Mouse (Mus musculus) frontal cortex, adult (tissue): ENCODE measurements around the gene Ppp2r5b.
A peak's percentile ranks its signal among the peaks of the same experiment; 100 is the strongest.

Experiments used
- ATAC-seq: cut with Nextera tagmentation; 2 replicates; pipeline ENCODE4 v1.9.2; 2017; ENCODE audit warnings: mild to moderate bottlenecking, moderate library complexity, mixed read lengths; ENCODE audit not compliant: low TSS enrichment

Gene Ppp2r5b

GRCm38 (mm10) chr19:6236053-6236441, 375 bp upstream of the Ppp2r5b start:
- peak; percentile 93 for ATAC-seq

- no peak for ATAC-seq
Measured at GRCm38 (mm10) chr19:6234337-6235083, 1.2 kb downstream of the Ppp2r5b start.

GRCm38 (mm10) chr19:6233647-6234046, 2.0 kb downstream of the Ppp2r5b start:
- no peak for ATAC-seq

GRCm38 (mm10) chr19:6231036-6231435, 4.6 kb downstream of the Ppp2r5b start:
- ATAC-seq = no peak

GRCm38 (mm10) chr19:6230411-6230810, 5.3 kb downstream of the Ppp2r5b start:
- ATAC-seq = no peak

- ATAC-seq = no peak
Measured at GRCm38 (mm10) chr19:6227864-6228263, 7.8 kb downstream of the Ppp2r5b start.

- no peak for ATAC-seq
Measured at GRCm38 (mm10) chr19:6226763-6227162, 8.9 kb downstream of the Ppp2r5b start.

GRCm38 (mm10) chr19:6226135-6226534, 9.5 kb downstream of the Ppp2r5b start, which contains the start of gene Gpha2:
Gpha2 (plus strand) TSS chr19:6226380.
- no peak for ATAC-seq

GRCm38 (mm10) chr19:6218606-6219005, 17.1 kb downstream of the Ppp2r5b start:
- no peak for ATAC-seq

- no peak for ATAC-seq
Measured at GRCm38 (mm10) chr19:6216046-6216705, 19.5 kb downstream of the Ppp2r5b start.

GRCm38 (mm10) chr19:6206716-6207115, 29.0 kb downstream of the Ppp2r5b start:
- ATAC-seq = no peak

GRCm38 (mm10) chr19:6204265-6204664, 31.4 kb downstream of the Ppp2r5b start:
- no peak for ATAC-seq

GRCm38 (mm10) chr19:6184131-6184530, 51.5 kb downstream of the Ppp2r5b start, which contains the start of gene Majin:
Majin (plus strand) TSS chr19:6184388.
- no peak for ATAC-seq

- ATAC-seq = peak; percentile 55; the same call in 1 of the 2 replicates
Measured at GRCm38 (mm10) chr19:6182534-6182933, 53.1 kb downstream of the Ppp2r5b start.

- ATAC-seq = no peak
Measured at GRCm38 (mm10) chr19:6181629-6182028, 54.0 kb downstream of the Ppp2r5b start.

- no peak for ATAC-seq
Measured at GRCm38 (mm10) chr19:6178775-6179174, 56.9 kb downstream of the Ppp2r5b start.
